Mouse (Mus musculus) neural tube, embryonic 12.5 days (tissue): ENCODE results near the gene Muc5b. TPM values are rescaled to one million over a fixed set of nuclear protein-coding genes. Genes with fewer than 3 reads are reported as not detected.
"Not testable (repeated sequence)": the region's sequence is repeated elsewhere in the genome, so short reads cannot be mapped to it uniquely, and the experiment has no call there.

Source experiments
- ATAC-seq: fragments of 200-750 bp; cut with Nextera tagmentation; 2 replicates; pipeline ENCODE4 v1.8.0; 2017; ENCODE audit warnings: low read depth, mild to moderate bottlenecking, moderate TSS enrichment, moderate library complexity; ENCODE audit not compliant: low FRiP score
- H3K27ac ChIP-seq: fragments of 300-500 bp; sonication (generic); 2 replicates; pipeline ENCODE4 v1.5.1; 2016
- H3K27me3 ChIP-seq: fragments of 300-500 bp; sonication (generic); replicated peaks from 2 replicates; pipeline ENCODE4 v1.6.1; 2016; ENCODE audit warnings: mild to moderate bottlenecking
- H3K36me3 ChIP-seq: fragments of 300-500 bp; sonication (generic); 2 replicates; pipeline ENCODE4 v1.6.1; 2016; ENCODE audit warnings: mild to moderate bottlenecking
- H3K4me1 ChIP-seq: fragments of 300-500 bp; sonication (generic); 2 replicates; pipeline ENCODE4 v1.6.1; 2016
- H3K4me2 ChIP-seq: fragments of 300-500 bp; sonication (generic); replicated peaks from 2 replicates; pipeline ENCODE4 v1.6.1; 2016; ENCODE audit warnings: mild to moderate bottlenecking
- H3K4me3 ChIP-seq: fragments of 300-500 bp; sonication (generic); 2 replicates; pipeline ENCODE4 v1.5.1; 2016
- H3K9ac ChIP-seq: fragments of 300-500 bp; sonication (generic); 2 replicates; pipeline ENCODE4 v1.6.1; 2016; ENCODE audit warnings: mild to moderate bottlenecking
- H3K9me3 ChIP-seq: fragments of 300-500 bp; sonication (generic); 2 replicates; pipeline ENCODE4 v1.6.1; 2016; ENCODE audit warnings: mild to moderate bottlenecking
- WGBS: fragments of 180-500 bp; shearing (Covaris S2); methylation state at CpG from one replicate; pipeline ENCODE4 v1.1.7; 2016; 5-methylcytosine and 5-hydroxymethylcytosine counted together
- polyA plus RNA-seq: library from polyadenylated mRNA; unstranded; fragments of >200 nt; fragmentation: Nextera tagmentation; extraction: Ambion mirVana; gene quantifications from 2 replicates; pipeline ENCODE4 v1.2.1, GENCODE M21; 2016

Gene Muc5b
- 0.01 and 0.03 TPM in 2 replicates for polyA plus RNA-seq

GRCm38 (mm10) chr7:141838779-141839178 lies at the start of gene Muc5b:
Gene Muc5b, plus strand, starts transcription at chr7:141839070.
- H3K4me2 ChIP-seq: no peak within 1 kb of the TSS
- H3K4me3 ChIP-seq: no peak within 1 kb of the TSS
- H3K4me1 ChIP-seq: no peaks in the 10 kb centered on the region
- no peak within 1 kb of the TSS for H3K27ac ChIP-seq
- no peaks in the 10 kb centered on the region for H3K27me3 ChIP-seq
- no peaks in the 10 kb centered on the region for H3K9me3 ChIP-seq
- no peak within 1 kb of the TSS for H3K9ac ChIP-seq
- 73% methylated on average over 5 of the region's 5 CpGs for WGBS
- no peaks in the 10 kb centered on the region for H3K36me3 ChIP-seq
- no peak for ATAC-seq

GRCm38 (mm10) chr7:141794251-141794650 lies 44.6 kb upstream of the Muc5b start:
- Histone ChIP-seq H3K9ac (no peak overlapping the region), H3K4me3 (no peak overlapping the region), H3K36me3 (no peaks in the 10 kb centered on the region), H3K27ac (no peak overlapping the region), H3K4me2 (no peak overlapping the region), H3K27me3 (no peaks in the 10 kb centered on the region), H3K4me1 (no peaks in the 10 kb centered on the region), H3K9me3 (no peaks in the 10 kb centered on the region; the same call in 1 of the 2 replicates)
- 94% methylated on average over 1 of the region's 1 CpGs for WGBS
- ATAC-seq: no peak

GRCm38 (mm10) chr7:141803206-141803605 lies 35.7 kb upstream of the Muc5b start:
- H3K4me3 ChIP-seq: no peak overlapping the region
- no peak overlapping the region for H3K27ac ChIP-seq
- H3K27me3 ChIP-seq: no peaks in the 10 kb centered on the region
- no peak for ATAC-seq
- H3K9me3 ChIP-seq: no peaks in the 10 kb centered on the region
- H3K9ac ChIP-seq: no peak overlapping the region
- no peaks in the 10 kb centered on the region for H3K36me3 ChIP-seq
- no peaks in the 10 kb centered on the region for H3K4me1 ChIP-seq
- H3K4me2 ChIP-seq: no peak overlapping the region
- 85% methylated on average over 7 of the region's 7 CpGs for WGBS

GRCm38 (mm10) chr7:141805384-141805783 lies 33.5 kb upstream of the Muc5b start:
- no peaks in the 10 kb centered on the region for H3K4me1 ChIP-seq
- no peaks in the 10 kb centered on the region for H3K9me3 ChIP-seq
- no peak overlapping the region for H3K4me3 ChIP-seq
- WGBS: 89% methylated on average over 7 of the region's 7 CpGs
- H3K27ac ChIP-seq: no peak overlapping the region
- ATAC-seq: no peak
- no peaks in the 10 kb centered on the region for H3K27me3 ChIP-seq
- H3K9ac ChIP-seq: no peak overlapping the region
- H3K36me3 ChIP-seq: no peaks in the 10 kb centered on the region
- H3K4me2 ChIP-seq: no peak overlapping the region

GRCm38 (mm10) chr7:141807823-141808222 lies 31.0 kb upstream of the Muc5b start:
- not testable (repeated sequence) for H3K4me2 ChIP-seq, H3K9me3 ChIP-seq, H3K9ac ChIP-seq, H3K27ac ChIP-seq, H3K4me1 ChIP-seq, ATAC-seq, H3K36me3 ChIP-seq, H3K4me3 ChIP-seq, H3K27me3 ChIP-seq
- WGBS: no CpG with 5 or more reads among the region's 4 CpGs

GRCm38 (mm10) chr7:141809933-141810332 lies 28.9 kb upstream of the Muc5b start:
- H3K9me3 ChIP-seq, H3K4me3 ChIP-seq, H3K9ac ChIP-seq, H3K4me1 ChIP-seq, H3K27me3 ChIP-seq, H3K27ac ChIP-seq, H3K36me3 ChIP-seq, H3K4me2 ChIP-seq, ATAC-seq: not testable (repeated sequence)
- WGBS: no CpG with 5 or more reads among the region's 4 CpGs

GRCm38 (mm10) chr7:141813321-141813720 lies 25.5 kb upstream of the Muc5b start:
- no peak overlapping the region for H3K4me3 ChIP-seq
- no peak for ATAC-seq
- H3K27ac ChIP-seq: no peak overlapping the region
- WGBS: 85% methylated on average over 4 of the region's 4 CpGs
- H3K4me1 ChIP-seq: peaks cover 9% of the 10 kb centered on the region
- H3K4me2 ChIP-seq: no peak overlapping the region
- H3K27me3 ChIP-seq: no peaks in the 10 kb centered on the region
- H3K9ac ChIP-seq: no peak overlapping the region
- no peaks in the 10 kb centered on the region for H3K36me3 ChIP-seq
- no peaks in the 10 kb centered on the region for H3K9me3 ChIP-seq

- no peaks in the 10 kb centered on the region for H3K9me3 ChIP-seq
- ATAC-seq: no peak
- H3K27me3 ChIP-seq: no peaks in the 10 kb centered on the region
- H3K36me3 ChIP-seq: no peaks in the 10 kb centered on the region
- WGBS: 91% methylated on average over 4 of the region's 4 CpGs
- H3K9ac ChIP-seq: no peak overlapping the region
- peaks cover 9% of the 10 kb centered on the region for H3K4me1 ChIP-seq
- H3K4me2 ChIP-seq: no peak overlapping the region
- H3K27ac ChIP-seq: no peak overlapping the region
- no peak overlapping the region for H3K4me3 ChIP-seq
Observed at GRCm38 (mm10) chr7:141815361-141815760, 23.5 kb upstream of the Muc5b start.

GRCm38 (mm10) chr7:141817355-141818075 lies 21.4 kb upstream of the Muc5b start:
- Histone ChIP-seq H3K4me3 (no peak overlapping the region), H3K9me3 (no peaks in the 10 kb centered on the region), H3K36me3 (no peaks in the 10 kb centered on the region), H3K27me3 (no peaks in the 10 kb centered on the region), H3K4me1 (peaks cover 9% of the 10 kb centered on the region), H3K27ac (no peak overlapping the region), H3K9ac (no peak overlapping the region), H3K4me2 (no peak overlapping the region)
- WGBS: 53% methylated on average over 11 of the region's 11 CpGs
- no peak for ATAC-seq

- ATAC-seq: no peak
- Histone ChIP-seq H3K4me2 (no peak overlapping the region), H3K36me3 (no peaks in the 10 kb centered on the region), H3K9me3 (no peaks in the 10 kb centered on the region), H3K9ac (no peak overlapping the region), H3K4me1 (peaks cover 9% of the 10 kb centered on the region), H3K27ac (no peak overlapping the region), H3K4me3 (no peak overlapping the region), H3K27me3 (no peaks in the 10 kb centered on the region)
- WGBS: 77% methylated on average over 3 of the region's 3 CpGs
Observed at GRCm38 (mm10) chr7:141818267-141818666, 20.6 kb upstream of the Muc5b start.

- Histone ChIP-seq H3K27ac (no peak overlapping the region), H3K4me1 (peaks cover 4% of the 10 kb centered on the region), H3K9me3 (no peaks in the 10 kb centered on the region), H3K36me3 (no peaks in the 10 kb centered on the region), H3K27me3 (no peaks in the 10 kb centered on the region), H3K4me3 (no peak overlapping the region), H3K9ac (no peak overlapping the region), H3K4me2 (no peak overlapping the region)
- WGBS: 65% methylated on average over 4 of the region's 4 CpGs
- ATAC-seq: no peak
Observed at GRCm38 (mm10) chr7:141822582-141823261, 16.1 kb upstream of the Muc5b start.

GRCm38 (mm10) chr7:141823699-141824098 lies 15.2 kb upstream of the Muc5b start:
- Histone ChIP-seq H3K27me3 (no peaks in the 10 kb centered on the region), H3K4me1 (no peaks in the 10 kb centered on the region), H3K27ac (no peak overlapping the region), H3K4me3 (no peak overlapping the region), H3K36me3 (no peaks in the 10 kb centered on the region), H3K4me2 (no peak overlapping the region), H3K9ac (no peak overlapping the region), H3K9me3 (no peaks in the 10 kb centered on the region)
- 84% methylated on average over 6 of the region's 6 CpGs for WGBS
- ATAC-seq: no peak

- Histone ChIP-seq H3K9me3 (no peaks in the 10 kb centered on the region), H3K36me3 (no peaks in the 10 kb centered on the region), H3K9ac (no peak overlapping the region), H3K27ac (no peak overlapping the region), H3K4me2 (no peak overlapping the region), H3K27me3 (no peaks in the 10 kb centered on the region), H3K4me3 (no peak overlapping the region), H3K4me1 (no peaks in the 10 kb centered on the region)
- no peak for ATAC-seq
- 94% methylated on average over 9 of the region's 9 CpGs for WGBS
Observed at GRCm38 (mm10) chr7:141824398-141824797, 14.5 kb upstream of the Muc5b start.
